Mouse (Mus musculus) liver, embryonic 12.5 days (tissue): ENCODE measurements around the gene Hist1h3g. TPM values are rescaled to one million over a fixed set of nuclear protein-coding genes. Genes with fewer than 3 reads are reported as not detected.

Experiments
- ATAC-seq: fragments of 200-750 bp; cut with Nextera tagmentation; 2 replicates; pipeline ENCODE4 v1.8.0; 2017; ENCODE audit warnings: moderate number of reproducible peaks, mild to moderate bottlenecking, moderate library complexity
- H3K27ac ChIP-seq: fragments of 300-500 bp; sonication (generic); 2 replicates; pipeline ENCODE4 v1.5.1; 2016; ENCODE audit warnings: mild to moderate bottlenecking
- H3K27me3 ChIP-seq: fragments of 300-500 bp; sonication (generic); replicated peaks from 2 replicates; pipeline ENCODE4 v1.6.1; 2016; ENCODE audit warnings: mild to moderate bottlenecking, moderate library complexity
- H3K36me3 ChIP-seq: fragments of 300-500 bp; sonication (generic); 2 replicates; pipeline ENCODE4 v1.6.1; 2016; ENCODE audit warnings: mild to moderate bottlenecking, moderate library complexity
- H3K4me1 ChIP-seq: fragments of 300-500 bp; sonication (generic); 2 replicates; pipeline ENCODE4 v1.6.1; 2016
- H3K4me2 ChIP-seq: fragments of 300-500 bp; sonication (generic); 2 replicates; pipeline ENCODE4 v1.6.1; 2016; ENCODE audit warnings: mild to moderate bottlenecking, moderate library complexity
- H3K4me3 ChIP-seq: fragments of 300-500 bp; sonication (generic); 2 replicates; pipeline ENCODE4 v1.5.1; 2016; ENCODE audit warnings: mild to moderate bottlenecking, moderate library complexity
- H3K9ac ChIP-seq: fragments of 300-500 bp; sonication (generic); 2 replicates; pipeline ENCODE4 v1.6.1; 2016; ENCODE audit warnings: mild to moderate bottlenecking, moderate library complexity
- H3K9me3 ChIP-seq: fragments of 300-500 bp; sonication (generic); replicated peaks from 2 replicates; pipeline ENCODE4 v1.6.1; 2016; ENCODE audit warnings: mild to moderate bottlenecking, moderate library complexity
- WGBS: fragments of 180-500 bp; shearing (Covaris S2); methylation state at CpG from one replicate; pipeline ENCODE4 v1.1.7; 2016; ENCODE audit not compliant: insufficient replicate concordance; 5-methylcytosine and 5-hydroxymethylcytosine counted together
- microRNA-seq: library from miRNA; unstranded; fragments of <30 nt; microRNA quantifications from one replicate; pipeline ENCODE4, GENCODE M21; 2017
- polyA plus RNA-seq: library from polyadenylated mRNA; unstranded; fragments of >200 nt; fragmentation: Nextera tagmentation; extraction: Ambion mirVana; gene quantifications from 2 replicates; pipeline ENCODE4 v1.2.1, GENCODE M21; 2016

Hist1h3g gene
- polyA plus RNA-seq, 1 experiment from 2014 or later: 16.3 TPM

DNA sequence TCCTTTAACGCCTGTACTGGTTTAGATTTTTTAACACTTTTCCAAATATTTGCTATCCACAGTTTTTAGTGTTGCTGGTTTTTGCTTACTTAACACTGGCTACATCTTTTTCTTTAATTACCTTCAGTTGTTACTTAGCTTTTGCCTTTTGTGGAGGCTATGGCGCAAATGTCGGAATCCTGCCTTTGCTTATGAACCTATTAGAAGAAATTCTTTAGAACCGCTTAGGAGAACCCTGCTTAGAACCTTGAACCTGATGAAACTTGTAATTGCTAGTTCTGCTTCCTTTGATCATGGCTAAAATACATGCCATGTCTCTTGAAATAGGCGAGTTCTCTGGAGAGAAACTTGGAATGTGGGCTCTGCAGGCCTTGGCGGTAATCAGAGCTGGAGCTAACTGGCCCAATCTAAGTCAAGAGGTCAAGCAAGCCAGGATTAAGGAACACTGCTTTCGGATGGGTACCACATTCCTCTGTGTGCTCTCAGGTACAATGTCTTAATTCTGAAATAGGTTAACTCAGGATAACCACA is 41.2 kb downstream of the Hist1h3g start:
- WGBS: 7% methylated on average over 7 of the region's 7 CpGs
- ATAC-seq: no peak
- H3K9ac ChIP-seq: peak overlapping the region; percentile 90
- H3K9me3 ChIP-seq: no peaks in the 10 kb centered on the region
- H3K27ac ChIP-seq: peak overlapping the region; percentile 96
- no peaks in the 10 kb centered on the region for H3K36me3 ChIP-seq
- no peaks in the 10 kb centered on the region for H3K27me3 ChIP-seq
- H3K4me2 ChIP-seq: peak overlapping the region; percentile 79
- H3K4me3 ChIP-seq: peak overlapping the region; percentile 63
- H3K4me1 ChIP-seq: peaks cover 52% of the 10 kb centered on the region

DNA sequence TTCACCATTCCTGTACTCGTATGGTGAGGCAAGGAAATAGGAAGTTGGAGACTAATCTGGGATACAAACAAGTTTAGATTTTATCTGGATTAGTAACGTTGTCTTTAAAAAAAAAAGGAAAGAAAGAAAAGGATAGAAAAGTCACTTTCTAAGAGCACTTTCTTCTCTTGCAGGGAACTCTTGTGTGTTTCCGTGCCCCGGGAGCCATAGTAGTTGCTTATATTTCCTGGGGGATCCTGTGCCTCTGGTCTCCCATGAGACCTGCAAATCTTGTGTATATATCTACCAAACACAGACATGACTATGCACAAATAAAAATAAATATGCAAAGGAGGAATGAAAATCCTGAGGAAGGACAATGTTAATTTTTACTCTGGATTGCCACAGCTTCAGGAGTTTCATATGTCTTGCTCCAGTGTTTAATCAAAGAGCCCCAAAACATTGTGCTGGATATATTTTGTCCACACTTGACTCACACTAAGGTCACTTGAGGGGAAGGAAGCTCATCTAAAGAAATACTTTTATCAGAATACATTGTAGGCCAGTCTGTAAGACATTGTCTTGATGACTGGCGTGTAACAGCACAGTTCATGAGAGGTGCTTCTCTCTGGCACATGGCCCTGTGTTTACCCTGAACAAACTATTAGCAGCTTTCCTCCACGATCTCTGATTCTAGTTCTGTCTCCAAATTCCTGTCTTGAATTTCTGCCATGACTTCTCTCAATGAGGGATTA is 41.9 kb downstream of the Hist1h3g start:
- peak overlapping the region; percentile 90 for H3K9ac ChIP-seq

DNA sequence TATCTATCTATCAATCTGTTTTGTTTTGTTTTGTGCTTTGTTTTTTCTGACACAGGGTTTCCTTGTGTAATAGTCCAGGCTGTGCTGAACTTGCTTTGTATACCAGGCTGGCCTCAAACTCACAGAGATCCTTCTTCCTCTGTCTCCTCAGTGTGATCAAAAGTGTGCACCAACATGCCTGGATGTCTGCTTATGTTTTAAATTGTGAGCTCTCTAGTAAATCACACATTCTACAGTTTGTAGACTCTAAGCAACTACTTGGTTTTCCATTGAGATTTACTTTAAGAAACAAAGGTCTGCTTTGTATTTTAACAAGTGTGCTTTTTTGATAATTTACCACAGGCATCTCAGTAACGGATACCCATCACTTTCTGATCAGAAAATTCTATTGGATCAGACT is 42.6 kb downstream of the Hist1h3g start:
- 86% methylated on average over 1 of the region's 1 CpGs for WGBS
- Histone ChIP-seq H3K27me3 (no peaks in the 10 kb centered on the region), H3K4me2 (peak overlapping the region; percentile 79), H3K4me3 (no peak overlapping the region), H3K27ac (peak overlapping the region; percentile 84), H3K4me1 (peaks cover 59% of the 10 kb centered on the region), H3K9me3 (no peaks in the 10 kb centered on the region), H3K36me3 (no peaks in the 10 kb centered on the region), H3K9ac (peak overlapping the region; percentile 59; the same call in 1 of the 2 replicates)
- no peak for ATAC-seq

More for the DNA sequence above, 41.9 kb downstream of the Hist1h3g start:
- H3K4me3 ChIP-seq: peak overlapping the region; percentile 63
- H3K9me3 ChIP-seq: no peaks in the 10 kb centered on the region
- peak overlapping the region; percentile 96 for H3K27ac ChIP-seq
- 41% methylated on average over 6 of the region's 6 CpGs for WGBS
- no peaks in the 10 kb centered on the region for H3K36me3 ChIP-seq
- H3K4me1 ChIP-seq: peaks cover 56% of the 10 kb centered on the region
- H3K27me3 ChIP-seq: no peaks in the 10 kb centered on the region
- H3K4me2 ChIP-seq: peak overlapping the region; percentile 79
- ATAC-seq: no peak

DNA sequence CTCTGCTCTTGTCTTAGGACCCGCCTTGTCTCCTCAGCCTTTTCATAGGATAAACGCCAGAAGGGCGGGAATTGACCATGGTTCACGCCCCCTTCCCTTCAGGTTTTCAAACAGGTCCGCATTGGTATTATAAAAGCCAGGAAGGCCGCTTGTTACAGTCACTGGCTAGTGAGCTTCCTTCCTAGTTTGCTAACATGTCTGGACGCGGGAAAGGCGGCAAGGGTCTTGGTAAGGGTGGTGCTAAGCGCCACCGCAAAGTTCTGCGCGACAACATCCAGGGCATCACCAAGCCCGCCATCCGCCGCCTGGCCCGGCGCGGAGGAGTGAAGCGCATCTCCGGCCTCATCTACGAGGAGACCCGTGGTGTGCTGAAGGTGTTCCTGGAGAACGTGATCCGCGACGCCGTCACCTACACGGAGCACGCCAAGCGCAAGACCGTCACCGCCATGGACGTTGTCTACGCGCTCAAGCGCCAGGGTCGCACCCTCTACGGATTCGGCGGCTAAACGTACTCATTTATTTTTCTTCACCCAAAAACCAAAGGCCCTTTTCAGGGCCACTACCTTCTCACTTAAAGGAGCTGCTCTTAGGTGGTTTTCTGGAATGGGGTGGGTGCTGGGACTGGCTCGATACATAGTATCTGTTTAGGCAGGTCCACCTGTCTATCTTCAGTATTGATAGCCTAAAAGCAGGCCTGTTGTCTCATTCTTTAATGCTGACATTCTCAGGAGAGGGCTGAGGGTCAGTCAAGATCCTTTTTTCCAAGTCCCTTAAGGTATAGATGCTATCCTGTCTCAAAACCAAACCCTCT is 46.4 kb downstream of the Hist1h3g start, which contains the start of gene Hist1h4d:
Gene Hist1h4d (plus strand): TSS at position 191 of the 811 bp plus-strand sequence.
- Histone ChIP-seq H3K4me1 (peaks cover 64% of the 10 kb centered on the region), H3K4me3 (peak within 1 kb of the TSS; percentile 58), H3K27ac (peak within 1 kb of the TSS; percentile 100), H3K27me3 (no peaks in the 10 kb centered on the region), H3K9me3 (no peaks in the 10 kb centered on the region), H3K9ac (peak within 1 kb of the TSS; percentile 86), H3K4me2 (peak within 1 kb of the TSS; percentile 78), H3K36me3 (no peaks in the 10 kb centered on the region)
- peak; percentile 84 for ATAC-seq
- under 1% methylated on average over 43 of the region's 43 CpGs for WGBS

DNA sequence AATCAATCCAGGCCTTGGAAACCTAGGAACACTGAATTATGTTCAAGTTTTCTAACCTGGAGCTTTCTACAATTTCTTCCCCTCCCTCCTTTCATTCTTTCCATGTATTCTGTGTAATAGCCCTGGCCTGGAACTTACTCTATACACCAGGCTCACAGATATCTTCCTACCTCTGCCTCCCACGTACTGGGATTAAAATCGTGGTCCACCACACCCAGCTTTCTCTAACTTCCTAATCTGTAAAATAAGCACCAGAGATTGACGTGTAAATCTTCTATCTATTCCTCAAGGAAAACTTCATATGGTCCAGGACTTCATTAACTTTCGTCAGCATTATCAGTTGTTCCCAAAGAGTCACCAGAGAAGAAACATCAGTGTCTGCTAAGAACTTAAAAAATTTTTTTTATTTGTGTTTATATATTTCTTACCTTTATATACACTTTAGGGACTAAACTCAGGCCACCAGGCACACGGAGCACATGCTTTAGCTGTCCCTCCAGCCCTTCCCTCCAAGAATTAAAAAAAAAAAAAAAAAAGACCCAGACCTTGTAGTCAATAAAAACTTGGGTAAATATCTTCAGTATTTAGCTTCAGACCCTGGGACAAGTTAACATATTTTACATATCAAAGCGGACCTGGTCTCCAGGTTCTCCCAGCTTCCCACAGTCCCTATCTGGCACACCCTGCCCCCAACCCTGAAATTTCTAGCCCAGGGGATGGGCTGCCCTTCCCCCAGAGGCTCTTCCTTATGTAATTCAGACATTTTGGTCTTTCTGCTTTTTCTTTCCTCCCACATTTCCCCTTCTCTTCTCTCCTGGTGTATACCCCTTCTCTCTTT is 47.2 kb downstream of the Hist1h3g start:
- 8% methylated on average over 6 of the region's 6 CpGs for WGBS
- Histone ChIP-seq H3K27ac (peak overlapping the region; percentile 100), H3K9ac (peak overlapping the region; percentile 86), H3K4me2 (peak overlapping the region; percentile 78), H3K9me3 (no peaks in the 10 kb centered on the region), H3K36me3 (no peaks in the 10 kb centered on the region), H3K4me1 (peaks cover 62% of the 10 kb centered on the region), H3K4me3 (peak overlapping the region; percentile 58), H3K27me3 (no peaks in the 10 kb centered on the region)
- no peak for ATAC-seq

DNA sequence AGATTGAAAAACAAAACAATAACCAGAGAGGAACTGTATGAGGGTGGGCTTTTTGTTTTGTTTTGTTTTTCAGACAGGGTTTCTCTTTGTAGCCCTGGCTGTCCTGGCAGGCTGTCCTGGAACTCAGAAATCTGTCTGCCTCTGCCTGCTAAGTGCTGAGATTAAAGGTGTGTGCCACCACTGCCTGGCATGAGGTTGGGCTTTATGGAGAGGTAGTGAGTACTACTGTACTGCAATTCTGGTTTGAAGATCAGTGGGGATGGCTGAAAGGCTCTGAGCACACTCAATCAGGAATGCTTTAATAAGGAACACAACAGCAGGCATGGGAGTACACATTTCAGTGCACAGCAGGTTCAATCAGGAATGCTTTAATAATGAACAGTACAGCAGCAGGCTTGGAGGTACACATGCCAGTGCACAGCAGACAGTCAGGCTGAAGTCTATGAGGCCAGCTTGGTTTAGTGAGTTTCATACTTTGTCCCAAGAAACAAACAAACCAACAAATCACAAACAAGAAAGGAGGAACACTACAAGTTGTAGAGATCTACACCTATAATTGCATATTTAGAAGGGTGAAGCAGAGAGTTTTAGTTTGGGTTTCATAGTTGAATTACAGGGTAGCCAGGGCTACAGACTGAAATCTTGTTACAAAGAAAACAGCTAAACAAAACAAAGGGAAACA is 48.3 kb downstream of the Hist1h3g start:
- H3K4me1 ChIP-seq: peaks cover 58% of the 10 kb centered on the region
- no peaks in the 10 kb centered on the region for H3K9me3 ChIP-seq
- H3K4me3 ChIP-seq: peak overlapping the region; percentile 58
- H3K9ac ChIP-seq: peak overlapping the region; percentile 86
- peak overlapping the region; percentile 78 for H3K4me2 ChIP-seq
- H3K27ac ChIP-seq: peak overlapping the region; percentile 100
- ATAC-seq: no peak
- H3K27me3 ChIP-seq: no peaks in the 10 kb centered on the region
- H3K36me3 ChIP-seq: no peaks in the 10 kb centered on the region

DNA sequence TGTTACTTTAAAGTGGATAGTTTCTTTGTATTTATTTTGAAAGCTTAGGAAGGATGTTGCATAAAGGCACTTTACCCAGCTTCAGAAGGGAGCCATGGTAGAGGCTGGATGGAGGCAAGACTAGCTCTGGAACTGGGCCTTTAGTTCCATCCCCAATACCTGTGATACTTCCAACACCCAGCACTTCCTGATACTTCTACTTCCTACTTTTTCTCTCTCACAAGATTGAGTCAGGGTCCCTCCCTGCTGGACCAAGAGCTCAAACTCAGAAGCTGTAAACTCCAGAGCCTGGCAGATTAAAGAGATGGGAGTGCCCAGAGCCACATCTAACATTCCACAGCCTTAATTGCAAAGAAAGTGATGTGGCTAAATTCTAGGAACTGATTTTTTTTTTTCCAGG is 49.1 kb downstream of the Hist1h3g start:
- peak overlapping the region; percentile 100 for H3K27ac ChIP-seq
- no peak for ATAC-seq
- peaks cover 51% of the 10 kb centered on the region for H3K4me1 ChIP-seq
- H3K36me3 ChIP-seq: no peaks in the 10 kb centered on the region
- H3K27me3 ChIP-seq: no peaks in the 10 kb centered on the region
- H3K4me3 ChIP-seq: peak overlapping the region; percentile 61
- H3K4me2 ChIP-seq: peak overlapping the region; percentile 78
- no peaks in the 10 kb centered on the region for H3K9me3 ChIP-seq
- H3K9ac ChIP-seq: peak overlapping the region; percentile 86

DNA sequence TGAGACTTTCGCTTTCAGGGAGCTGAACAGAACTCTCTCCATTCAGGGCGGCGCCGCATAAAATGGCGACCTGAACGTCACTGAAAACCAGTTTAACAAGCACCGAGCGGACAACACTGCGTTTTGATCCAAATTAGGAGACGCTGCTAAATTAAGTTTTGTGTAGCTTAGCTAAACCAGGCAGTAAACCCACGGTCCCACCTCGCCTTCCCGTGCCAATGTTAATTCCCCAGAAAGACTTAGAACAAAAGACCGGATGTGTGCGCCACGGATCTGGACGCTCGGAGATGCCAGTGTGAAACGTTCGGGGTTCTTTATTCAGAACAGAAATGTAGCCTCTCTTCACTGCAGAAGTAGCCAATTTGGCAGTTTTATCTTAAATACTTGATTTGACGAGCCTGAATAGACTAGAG is 49.8 kb downstream of the Hist1h3g start:
- no peaks in the 10 kb centered on the region for H3K9me3 ChIP-seq
- peak; percentile 3 for ATAC-seq
- 0% methylated on average over 21 of the region's 21 CpGs for WGBS
- H3K27me3 ChIP-seq: no peaks in the 10 kb centered on the region
- peak overlapping the region; percentile 61 for H3K4me3 ChIP-seq
- peak overlapping the region; percentile 100 for H3K27ac ChIP-seq
- H3K4me2 ChIP-seq: peak overlapping the region; percentile 78
- peak overlapping the region; percentile 86 for H3K9ac ChIP-seq
- H3K4me1 ChIP-seq: peaks cover 50% of the 10 kb centered on the region
- no peaks in the 10 kb centered on the region for H3K36me3 ChIP-seq

Small RNAs within 50 kb of the gene (microRNA-seq; reads per million reads assigned to microRNA genes)
- 2.8 reads per million for gene Gm44297
- gene Gm44359: not detected
- gene Gm44394: not detected
- 4.9 reads per million, percentile 8 among the genes with 10 or more reads in this experiment for gene n-TStga1

Other genes starting within 250 kb of the Hist1h3g start
- 19.5 and 21.6 TPM in 2 replicates for gene Zfp322a, start 166.2 kb upstream of the Hist1h3g start, polyA plus RNA-seq
- 8.8 and 9.6 TPM in 2 replicates for gene Abt1, start 111.6 kb upstream of the Hist1h3g start, polyA plus RNA-seq
- 1.9 and 2.5 TPM in 2 replicates for gene Btn1a1, start 69.5 kb upstream of the Hist1h3g start, polyA plus RNA-seq
- 0.07 TPM in 1 of 2 replicates, not detected in the other for gene Btn2a2, start 46.6 kb upstream of the Hist1h3g start, polyA plus RNA-seq
- gene Hist1h4h, start 4.4 kb upstream of the Hist1h3g start, polyA plus RNA-seq: 4.4 and 4.7 TPM in 2 replicates
- 7.8 and 13.9 TPM in 2 replicates for gene Hist1h2af, start 1.5 kb upstream of the Hist1h3g start, polyA plus RNA-seq
- 1.4 and 1.5 TPM in 2 replicates for gene Hist1h2bh, start 8.0 kb downstream of the Hist1h3g start, polyA plus RNA-seq
- 1.3 and 1.6 TPM in 2 replicates for gene Hist1h3f, start 8.6 kb downstream of the Hist1h3g start, polyA plus RNA-seq
- gene Hist1h4f, start 16.2 kb downstream of the Hist1h3g start, polyA plus RNA-seq: 1.1 and 1.6 TPM in 2 replicates
- 0.89 and 0.93 TPM in 2 replicates for gene Hist1h1d, start 17.8 kb downstream of the Hist1h3g start, polyA plus RNA-seq
- 4.9 and 6.2 TPM in 2 replicates for gene Hist1h3e, start 26.9 kb downstream of the Hist1h3g start, polyA plus RNA-seq
- 106 and 109 TPM in 2 replicates for gene Hist1h2ae, start 35.8 kb downstream of the Hist1h3g start, polyA plus RNA-seq
- gene Hist1h2bg, start 36.0 kb downstream of the Hist1h3g start, polyA plus RNA-seq: 10.7 and 14.4 TPM in 2 replicates
- 7.1 and 9.9 TPM in 2 replicates for gene Hist1h2bf, start 38.8 kb downstream of the Hist1h3g start, polyA plus RNA-seq
- gene Hist1h2ad, start 39.0 kb downstream of the Hist1h3g start, polyA plus RNA-seq: 1.2 and 3.1 TPM in 2 replicates
- gene Hist1h3d, start 40.3 kb downstream of the Hist1h3g start, polyA plus RNA-seq: 5.3 and 6.2 TPM in 2 replicates
- 128 and 134 TPM in 2 replicates for gene Hist1h4d, start 46.2 kb downstream of the Hist1h3g start, polyA plus RNA-seq
- 2.1 and 2.2 TPM in 2 replicates for gene Hist1h2be, start 85.7 kb downstream of the Hist1h3g start, polyA plus RNA-seq
- 26.5 and 27.9 TPM in 2 replicates for gene Hist1h1e, start 87.1 kb downstream of the Hist1h3g start, polyA plus RNA-seq
- 0.91 and 1.3 TPM in 2 replicates for gene Hist1h2ac, start 148.5 kb downstream of the Hist1h3g start, polyA plus RNA-seq
- gene Hist1h2bc, start 148.8 kb downstream of the Hist1h3g start, polyA plus RNA-seq: 75.3 and 75.6 TPM in 2 replicates
- not detected in 2 replicates for gene Hist1h1t, start 160.4 kb downstream of the Hist1h3g start, polyA plus RNA-seq
- 8.6 and 11.6 TPM in 2 replicates for gene Hist1h4c, start 163.0 kb downstream of the Hist1h3g start, polyA plus RNA-seq
- gene Hfe, start 175.4 kb downstream of the Hist1h3g start, polyA plus RNA-seq: 4.9 and 5.7 TPM in 2 replicates
- 56.9 and 57.2 TPM in 2 replicates for gene Hist1h1c, start 203.4 kb downstream of the Hist1h3g start, polyA plus RNA-seq
- 4.8 and 6.7 TPM in 2 replicates for gene Hist1h3c, start 210.2 kb downstream of the Hist1h3g start, polyA plus RNA-seq
- gene Hist1h2bb, start 211.3 kb downstream of the Hist1h3g start, polyA plus RNA-seq: 4.6 and 5.5 TPM in 2 replicates
- gene Hist1h2ab, start 215.7 kb downstream of the Hist1h3g start, polyA plus RNA-seq: 70.3 TPM in 2 replicates
- gene Hist1h3b, start 216.8 kb downstream of the Hist1h3g start, polyA plus RNA-seq: 15.2 and 16.6 TPM in 2 replicates
- gene Hist1h4b, start 221.6 kb downstream of the Hist1h3g start, polyA plus RNA-seq: 4.5 and 5.7 TPM in 2 replicates
- 0.44 and 0.93 TPM in 2 replicates for gene Hist1h4a, start 225.8 kb downstream of the Hist1h3g start, polyA plus RNA-seq
- 5.5 and 6.8 TPM in 2 replicates for gene Hist1h3a, start 227.0 kb downstream of the Hist1h3g start, polyA plus RNA-seq
- gene Hist1h1a, start 228.2 kb downstream of the Hist1h3g start, polyA plus RNA-seq: 4.9 and 5.8 TPM in 2 replicates
- gene Trim38, start 234.5 kb downstream of the Hist1h3g start, polyA plus RNA-seq: not detected in 2 replicates